Mouse (Mus musculus) heart, embryonic 11.5 days (tissue): ENCODE data around the gene Slc39a11. TPM values are rescaled to one million over a fixed set of nuclear protein-coding genes. Genes with fewer than 3 reads are reported as not detected.

ENCODE experiments used
- ATAC-seq: fragments of 200-750 bp; cut with Nextera tagmentation; replicated peaks from 2 replicates; pipeline ENCODE4 v1.8.0; 2017; ENCODE audit warnings: moderate library complexity; ENCODE audit not compliant: insufficient number of reproducible peaks, low FRiP score, low TSS enrichment
- H3K27ac ChIP-seq: fragments of 300-500 bp; sonication (generic); 2 replicates; pipeline ENCODE4 v1.5.1; 2014; ENCODE audit warnings: mild to moderate bottlenecking, low read depth, low read length
- H3K27me3 ChIP-seq: fragments of 300-500 bp; sonication (generic); 2 replicates; pipeline ENCODE4 v1.6.1; 2014; ENCODE audit warnings: mild to moderate bottlenecking, low read length, mixed read lengths; ENCODE audit not compliant: control insufficient read depth, insufficient read depth
- H3K36me3 ChIP-seq: fragments of 300-500 bp; sonication (generic); 2 replicates; pipeline ENCODE4 v1.6.1; 2014; ENCODE audit warnings: mild to moderate bottlenecking, low read length, moderate library complexity, mixed read lengths; ENCODE audit not compliant: control insufficient read depth, insufficient read depth
- H3K4me1 ChIP-seq: fragments of 300-500 bp; sonication (generic); 2 replicates; pipeline ENCODE4 v1.6.1; 2014; ENCODE audit warnings: low read length; ENCODE audit not compliant: control insufficient read depth, insufficient read depth
- H3K4me2 ChIP-seq: fragments of 300-500 bp; sonication (generic); 2 replicates; pipeline ENCODE4 v1.6.1; 2014; ENCODE audit warnings: mild to moderate bottlenecking, moderate library complexity
- H3K4me3 ChIP-seq: fragments of 300-500 bp; sonication (generic); 2 replicates; pipeline ENCODE4 v1.5.1; 2014; ENCODE audit warnings: low read depth, low read length
- H3K9ac ChIP-seq: fragments of 300-500 bp; sonication (generic); 2 replicates; pipeline ENCODE4 v1.6.1; 2014; ENCODE audit warnings: mild to moderate bottlenecking, low read depth, low read length, moderate library complexity
- H3K9me3 ChIP-seq: fragments of 300-500 bp; sonication (generic); replicated peaks from 2 replicates; pipeline ENCODE4 v1.6.1; 2016; ENCODE audit warnings: low read length; ENCODE audit not compliant: control insufficient read depth
- WGBS: fragments of 180-500 bp; shearing (Covaris S2); extraction: QIAGEN DNeasy Blood & Tissue Kit; methylation state at CpG from one replicate; pipeline ENCODE4 v1.1.7; 2014; ENCODE audit not compliant: insufficient replicate concordance; 5-methylcytosine and 5-hydroxymethylcytosine counted together
- polyA plus RNA-seq: library from polyadenylated mRNA; unstranded; fragments of >200 nt; fragmentation: Nextera tagmentation; extraction: Ambion mirVana; gene quantifications from 2 replicates; pipeline ENCODE4 v1.2.1, GENCODE M21; 2014

Gene Slc39a11
- polyA plus RNA-seq, 1 experiment from 2014 or later, result 17.1 TPM

GRCm38 (mm10) chr11:113425454-113425853 is 224.4 kb downstream of the Slc39a11 start:
- Histone ChIP-seq H3K27ac (no peak overlapping the region), H3K36me3 (no peaks in the 10 kb centered on the region), H3K27me3 (no peaks in the 10 kb centered on the region), H3K4me3 (no peak overlapping the region), H3K4me2 (no peak overlapping the region), H3K9ac (no peak overlapping the region), H3K4me1 (no peaks in the 10 kb centered on the region), H3K9me3 (no peaks in the 10 kb centered on the region)
- no peak for ATAC-seq
- WGBS, result 74% methylated on average over 3 of the region's 3 CpGs

GRCm38 (mm10) chr11:113424765-113425164 is 225.1 kb downstream of the Slc39a11 start:
- H3K9ac ChIP-seq, result no peak overlapping the region
- 70% methylated on average over 4 of the region's 4 CpGs for WGBS
- no peak overlapping the region for H3K27ac ChIP-seq
- no peak for ATAC-seq
- H3K4me1 ChIP-seq, result no peaks in the 10 kb centered on the region
- no peaks in the 10 kb centered on the region for H3K27me3 ChIP-seq
- H3K9me3 ChIP-seq, result no peaks in the 10 kb centered on the region
- no peak overlapping the region for H3K4me2 ChIP-seq
- H3K4me3 ChIP-seq, result no peak overlapping the region
- H3K36me3 ChIP-seq, result no peaks in the 10 kb centered on the region

- no peak overlapping the region for H3K27ac ChIP-seq
- no peaks in the 10 kb centered on the region for H3K27me3 ChIP-seq
- whole genome bisulfite sequencing, result 88% methylated on average over 7 of the region's 7 CpGs
- no peak for ATAC-seq
- H3K4me1 ChIP-seq, result no peaks in the 10 kb centered on the region
- H3K9me3 ChIP-seq, result no peaks in the 10 kb centered on the region
- H3K9ac ChIP-seq, result no peak overlapping the region
- no peaks in the 10 kb centered on the region for H3K36me3 ChIP-seq
- no peak overlapping the region for H3K4me3 ChIP-seq
- no peak overlapping the region for H3K4me2 ChIP-seq
Measured at GRCm38 (mm10) chr11:113422598-113422997, 227.3 kb downstream of the Slc39a11 start.

GRCm38 (mm10) chr11:113418921-113419655 is 230.8 kb downstream of the Slc39a11 start:
- Histone ChIP-seq H3K36me3 (no peaks in the 10 kb centered on the region), H3K27me3 (no peaks in the 10 kb centered on the region), H3K27ac (no peak overlapping the region), H3K4me1 (no peaks in the 10 kb centered on the region), H3K4me3 (no peak overlapping the region), H3K9me3 (no peaks in the 10 kb centered on the region), H3K4me2 (no peak overlapping the region), H3K9ac (no peak overlapping the region)
- WGBS, result 81% methylated on average over 15 of the region's 15 CpGs
- ATAC-seq, result no peak

DNA sequence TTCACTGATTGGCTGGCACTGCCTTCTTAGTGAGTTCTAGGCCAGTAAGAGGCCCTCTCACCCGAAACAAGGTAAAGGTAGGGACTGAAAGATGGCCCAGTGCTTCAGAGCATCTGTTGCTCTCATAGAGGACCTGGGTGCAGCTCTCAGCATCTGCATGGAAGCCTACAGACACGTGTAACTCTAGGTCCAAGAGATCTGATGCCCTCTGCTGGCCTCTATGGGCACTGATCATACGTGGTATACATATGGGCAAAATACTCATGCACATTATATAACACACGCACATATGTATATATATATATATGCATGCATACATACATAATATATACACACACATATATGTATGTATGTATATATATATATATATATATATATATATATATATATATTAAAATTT is 231.9 kb downstream of the Slc39a11 start:
- no peak for ATAC-seq
- no peaks in the 10 kb centered on the region for H3K27me3 ChIP-seq
- H3K9ac ChIP-seq, result no peak overlapping the region
- no peaks in the 10 kb centered on the region for H3K4me1 ChIP-seq
- H3K9me3 ChIP-seq, result no peaks in the 10 kb centered on the region
- H3K36me3 ChIP-seq, result no peaks in the 10 kb centered on the region
- H3K4me3 ChIP-seq, result no peak overlapping the region
- no peak overlapping the region for H3K27ac ChIP-seq
- H3K4me2 ChIP-seq, result no peak overlapping the region
- WGBS, result 84% methylated on average over 4 of the region's 4 CpGs

- no peak overlapping the region for H3K4me2 ChIP-seq
- H3K4me1 ChIP-seq, result no peaks in the 10 kb centered on the region
- no peak overlapping the region for H3K27ac ChIP-seq
- 88% methylated on average over 4 of the region's 4 CpGs for WGBS
- no peak overlapping the region for H3K9ac ChIP-seq
- H3K27me3 ChIP-seq, result no peaks in the 10 kb centered on the region
- no peaks in the 10 kb centered on the region for H3K36me3 ChIP-seq
- H3K4me3 ChIP-seq, result no peak overlapping the region
- ATAC-seq, result no peak
- no peaks in the 10 kb centered on the region for H3K9me3 ChIP-seq
Measured at GRCm38 (mm10) chr11:113412545-113412944, 237.3 kb downstream of the Slc39a11 start.

DNA sequence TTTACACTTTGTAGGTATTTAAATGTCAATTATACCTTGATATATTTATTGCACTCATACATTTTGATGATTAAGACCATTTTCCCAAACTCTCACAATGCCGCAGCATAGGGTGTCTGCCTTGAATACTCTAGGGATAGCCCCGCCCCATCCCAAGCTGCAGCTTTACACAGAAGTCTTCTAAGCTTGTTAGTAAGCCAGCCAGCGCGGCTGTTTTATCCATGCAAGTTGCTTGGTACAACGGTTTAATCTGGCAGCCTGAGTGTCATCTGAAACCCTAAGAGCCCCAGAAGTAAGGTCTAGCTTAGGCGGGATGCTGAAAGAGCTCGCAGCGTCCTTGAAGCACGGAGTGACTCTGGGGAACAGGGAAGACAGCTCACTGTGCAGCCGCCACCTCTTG is 238.1 kb downstream of the Slc39a11 start:
- no peak for ATAC-seq
- Histone ChIP-seq H3K9me3 (no peaks in the 10 kb centered on the region), H3K27me3 (no peaks in the 10 kb centered on the region), H3K4me3 (no peak overlapping the region), H3K9ac (no peak overlapping the region), H3K36me3 (no peaks in the 10 kb centered on the region), H3K4me2 (no peak overlapping the region), H3K4me1 (no peaks in the 10 kb centered on the region), H3K27ac (no peak overlapping the region)
- WGBS, result 71% methylated on average over 10 of the region's 10 CpGs

- Histone ChIP-seq H3K27me3 (no peaks in the 10 kb centered on the region), H3K36me3 (no peaks in the 10 kb centered on the region), H3K4me1 (no peaks in the 10 kb centered on the region), H3K4me2 (no peak overlapping the region), H3K9ac (no peak overlapping the region), H3K27ac (no peak overlapping the region), H3K4me3 (no peak overlapping the region), H3K9me3 (no peaks in the 10 kb centered on the region)
- ATAC-seq, result no peak
- WGBS, result 86% methylated on average over 9 of the region's 9 CpGs
Measured at GRCm38 (mm10) chr11:113409121-113409520, 240.8 kb downstream of the Slc39a11 start.

DNA sequence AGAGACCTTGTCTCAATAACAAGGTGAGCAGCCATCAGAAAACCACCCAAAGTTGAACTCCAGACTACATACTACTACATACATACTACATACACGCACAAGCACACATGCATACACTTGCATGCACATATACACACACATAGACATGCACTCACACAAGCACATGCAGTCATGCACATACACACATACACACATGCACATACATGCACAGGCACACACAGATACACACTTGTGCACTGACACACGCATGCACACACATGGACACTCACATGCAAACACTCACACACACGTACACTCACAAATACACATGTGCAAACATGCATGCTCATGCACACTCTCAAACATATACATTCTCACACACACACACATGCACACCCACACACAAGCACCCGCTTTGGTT is 242.4 kb downstream of the Slc39a11 start:
- H3K4me1 ChIP-seq, result no peaks in the 10 kb centered on the region
- H3K4me2 ChIP-seq, result no peak overlapping the region
- no peak overlapping the region for H3K27ac ChIP-seq
- no peak overlapping the region for H3K4me3 ChIP-seq
- H3K9me3 ChIP-seq, result no peaks in the 10 kb centered on the region
- no peaks in the 10 kb centered on the region for H3K27me3 ChIP-seq
- no peak overlapping the region for H3K9ac ChIP-seq
- no peaks in the 10 kb centered on the region for H3K36me3 ChIP-seq
- ATAC-seq, result no peak
- 87% methylated on average over 4 of the region's 4 CpGs for WGBS
